8 mouse cellular contexts compared by ENCODE assay signal in the genomic region with DNA sequence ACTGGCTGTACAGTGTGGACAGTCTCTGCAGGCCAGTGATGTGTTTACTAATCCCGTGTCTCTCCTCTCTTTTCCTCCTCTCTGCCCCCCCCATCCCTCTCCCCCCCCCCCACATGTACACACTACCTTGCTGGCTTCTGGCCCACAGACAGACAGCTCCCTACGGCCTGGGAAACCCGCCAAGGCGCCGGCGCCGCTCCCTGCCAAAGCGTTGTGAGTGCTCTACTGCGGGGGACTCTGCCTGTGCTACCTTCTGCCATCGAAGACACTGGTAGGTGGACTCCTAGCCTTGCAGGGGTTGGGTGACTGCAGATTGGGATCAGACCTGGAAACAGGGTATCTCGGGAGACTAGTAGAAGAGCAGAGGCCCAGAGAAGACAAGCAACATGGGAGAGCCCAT. TPM values are rescaled to one million over a fixed set of nuclear protein-coding genes. Genes with fewer than 3 reads are reported as not detected.
DNase-seq lines count a peak whose midpoint lies in the region; ATAC-seq and TF ChIP-seq lines count a peak whose summit lies in the region.

No protein-coding gene starts in this region.

- WGBS in hindbrain, embryonic 15.5 days: 56% methylated on average over 10 of the region's 11 CpGs
- WGBS in hindbrain, embryonic 10.5 days: 79% methylated on average over 11 of the region's 11 CpGs

- DNase-seq in hindbrain, embryonic 10.5 days (ENCODE audit: low spot score): no peak
- peak; percentile 8 for DNase-seq in R1 (ENCODE audit: low read depth, low spot score)
- DNase-seq in cerebellum, postnatal 14 days: peak; percentile 95
- peak; percentile 55 to 67 for DNase-seq in left cerebral cortex, adult 2 months (ENCODE audit: extremely low spot score in 1 of 2, low spot score in 2 of 2)
- DNase-seq in right cerebral cortex, postnatal 14 days: peak; percentile 69
- DNase-seq in thymus, postnatal 10 days (ENCODE audit: low spot score in 2 of 2): no peak
- DNase-seq in gastrocnemius, postnatal 10 days: no peak

- no peaks in the 10 kb centered on the region for H3K27me3 ChIP-seq in hindbrain, embryonic 15.5 days
- peaks cover 38% of the 10 kb centered on the region for H3K27me3 ChIP-seq in hindbrain, embryonic 10.5 days (ENCODE audit: insufficient read depth, poor library complexity, severe bottlenecking)

- no peaks in the 10 kb centered on the region; the same call in 1 of the 2 replicates for H3K4me1 ChIP-seq in hindbrain, embryonic 15.5 days (replicated peaks)
- H3K4me1 ChIP-seq in hindbrain, embryonic 10.5 days (replicated peaks): peaks cover 17% of the 10 kb centered on the region

- intact Hi-C loops in left cerebral cortex, adult 2 months (cut with DNase I): no loop called here

- TF ChIP-seq CTCF in left cerebral cortex, adult 2 months (IDR thresholded peaks at IDR 0.05): no peak

- peak; percentile 65; the same call in 1 of the 2 replicates for ATAC-seq in hindbrain, embryonic 15.5 days (ENCODE audit: low FRiP score, low read depth)

- no peak overlapping the region for H3K4me2 ChIP-seq in hindbrain, embryonic 15.5 days

- no peaks in the 10 kb centered on the region for H3K36me3 ChIP-seq in hindbrain, embryonic 15.5 days
- H3K36me3 ChIP-seq in hindbrain, embryonic 10.5 days: no peaks in the 10 kb centered on the region

- H3K9ac ChIP-seq in hindbrain, embryonic 15.5 days: no peak overlapping the region

- no peak overlapping the region for H3K27ac ChIP-seq in hindbrain, embryonic 15.5 days (replicated peaks)
- H3K27ac ChIP-seq in hindbrain, embryonic 10.5 days: no peak overlapping the region
- no peak overlapping the region for H3K27ac ChIP-seq in left cerebral cortex, adult 2 months

- H3K9me3 ChIP-seq in hindbrain, embryonic 15.5 days: no peaks in the 10 kb centered on the region
- H3K9me3 ChIP-seq in hindbrain, embryonic 10.5 days: no peaks in the 10 kb centered on the region

- H3K4me3 ChIP-seq in hindbrain, embryonic 15.5 days: no peak overlapping the region
- no peak overlapping the region for H3K4me3 ChIP-seq in hindbrain, embryonic 10.5 days
- H3K4me3 ChIP-seq in left cerebral cortex, adult 2 months: no peak overlapping the region

RNA-seq across cellular contexts. Expression of gene Edn2, which starts 2.2 kb away (rescaled TPM):
- 0.10 TPM in 2 replicates for polyA plus RNA-seq in hindbrain, embryonic 15.5 days (2015; fragmentation: Nextera tagmentation; extraction: Ambion mirVana)
- 0.10 TPM in 1 of 2 replicates, not detected in the other for polyA plus RNA-seq in hindbrain, embryonic 10.5 days (2016; fragmentation: Nextera tagmentation; extraction: Ambion mirVana)
- total RNA-seq in left cerebral cortex, adult 2 months (2021): not detected
- total RNA-seq in gastrocnemius, postnatal 10 days (2021): not detected

Comparison
In these comparisons a context has a peak if more than half of its experiments do, and no peak if none do; other contexts are left out.
1. DNase-seq: peak in R1 (single experiment), cerebellum, postnatal 14 days (2 of 2), left cerebral cortex, adult 2 months (2 of 2) and right cerebral cortex, postnatal 14 days (single experiment); none in hindbrain, embryonic 10.5 days (single experiment), thymus, postnatal 10 days (0 of 2) and gastrocnemius, postnatal 10 days (single experiment).